Mouse (Mus musculus): Measurements from ENCODE around the gene Ctcf. TPM values are rescaled to one million over a fixed set of nuclear protein-coding genes. Genes with fewer than 3 reads are reported as not detected.

Gene Ctcf
- polyA plus RNA-seq, 1 experiment from 2014 or later, result 100 TPM

- Histone ChIP-seq H3K9me3 (replicated peaks; ENCODE audit: control insufficient read depth, low read length) (no peaks in the 10 kb centered on the region), H3K4me2 (ENCODE audit: low read length) (no peak overlapping the region), H3K27me3 (replicated peaks; ENCODE audit: control insufficient read depth, insufficient read depth, low read length) (no peaks in the 10 kb centered on the region), H3K9ac (ENCODE audit: low read length) (no peak overlapping the region), H3K36me3 (ENCODE audit: control insufficient read depth, insufficient read depth, low read length) (peaks cover 4% of the 10 kb centered on the region; the same call in 1 of the 2 replicates), H3K4me1 (ENCODE audit: control insufficient read depth, insufficient read depth, low read length) (peaks cover 7% of the 10 kb centered on the region; the same call in 1 of the 2 replicates), H3K4me3 (ENCODE audit: low read depth, low read length) (no peak overlapping the region), H3K27ac (ENCODE audit: low read depth, low read length) (no peak overlapping the region)
- DNase-seq (ENCODE audit: low spot score), result no peak
- 88% methylated on average over 14 of the region's 14 CpGs for WGBS
- ATAC-seq, result no peak
Measured at GRCm38 (mm10) chr8:105690978-105691377, 54.6 kb downstream of the Ctcf start.

GRCm38 (mm10) chr8:105692449-105693182, 56.2 kb downstream of the Ctcf start:
- Histone ChIP-seq H3K9ac (ENCODE audit: low read length) (no peak overlapping the region), H3K36me3 (ENCODE audit: control insufficient read depth, insufficient read depth, low read length) (peaks cover 20% of the 10 kb centered on the region), H3K27ac (ENCODE audit: low read depth, low read length) (no peak overlapping the region), H3K9me3 (replicated peaks; ENCODE audit: control insufficient read depth, low read length) (no peaks in the 10 kb centered on the region), H3K4me1 (ENCODE audit: control insufficient read depth, insufficient read depth, low read length) (peaks cover 7% of the 10 kb centered on the region; the same call in 1 of the 2 replicates), H3K4me2 (ENCODE audit: low read length) (no peak overlapping the region), H3K4me3 (ENCODE audit: low read depth, low read length) (no peak overlapping the region), H3K27me3 (replicated peaks; ENCODE audit: control insufficient read depth, insufficient read depth, low read length) (no peaks in the 10 kb centered on the region)
- ATAC-seq, result no peak
- DNase-seq (ENCODE audit: low spot score), result no peak
- 92% methylated on average over 11 of the region's 11 CpGs for WGBS

GRCm38 (mm10) chr8:105693648-105694047, 57.3 kb downstream of the Ctcf start:
- Histone ChIP-seq H3K4me2 (ENCODE audit: low read length) (peak overlapping the region; percentile 85), H3K9ac (ENCODE audit: low read length) (peak overlapping the region; percentile 77), H3K27me3 (replicated peaks; ENCODE audit: control insufficient read depth, insufficient read depth, low read length) (no peaks in the 10 kb centered on the region), H3K4me1 (ENCODE audit: control insufficient read depth, insufficient read depth, low read length) (peaks cover 7% of the 10 kb centered on the region; the same call in 1 of the 2 replicates), H3K27ac (ENCODE audit: low read depth, low read length) (peak overlapping the region; percentile 39; the same call in 1 of the 2 replicates), H3K4me3 (ENCODE audit: low read depth, low read length) (peak overlapping the region; percentile 58), H3K9me3 (replicated peaks; ENCODE audit: control insufficient read depth, low read length) (no peaks in the 10 kb centered on the region), H3K36me3 (ENCODE audit: control insufficient read depth, insufficient read depth, low read length) (peaks cover 30% of the 10 kb centered on the region)
- peak; percentile 74 for ATAC-seq
- 3% methylated on average over 26 of the region's 30 CpGs for WGBS
- DNase-seq (ENCODE audit: low spot score), result peak; percentile 77

GRCm38 (mm10) chr8:105694051-105694799, 57.9 kb downstream of the Ctcf start:
- peak overlapping the region; percentile 85 for H3K4me2 ChIP-seq (ENCODE audit: low read length)
- H3K36me3 ChIP-seq (ENCODE audit: control insufficient read depth, insufficient read depth, low read length), result peaks cover 34% of the 10 kb centered on the region
- 9% methylated on average over 35 of the region's 40 CpGs for WGBS
- peak; percentile 38 for ATAC-seq
- peak overlapping the region; percentile 39; the same call in 1 of the 2 replicates for H3K27ac ChIP-seq (ENCODE audit: low read depth, low read length)
- H3K9me3 ChIP-seq (replicated peaks; ENCODE audit: control insufficient read depth, low read length), result no peaks in the 10 kb centered on the region
- DNase-seq (ENCODE audit: low spot score), result peak; percentile 30
- peak overlapping the region; percentile 58 for H3K4me3 ChIP-seq (ENCODE audit: low read depth, low read length)
- no peaks in the 10 kb centered on the region for H3K27me3 ChIP-seq (replicated peaks; ENCODE audit: control insufficient read depth, insufficient read depth, low read length)
- H3K9ac ChIP-seq (ENCODE audit: low read length), result peak overlapping the region; percentile 77
- H3K4me1 ChIP-seq (ENCODE audit: control insufficient read depth, insufficient read depth, low read length), result peaks cover 7% of the 10 kb centered on the region; the same call in 1 of the 2 replicates

- peak overlapping the region; percentile 85 for H3K4me2 ChIP-seq (ENCODE audit: low read length)
- ATAC-seq, result no peak
- H3K4me3 ChIP-seq (ENCODE audit: low read depth, low read length), result peak overlapping the region; percentile 58
- H3K9ac ChIP-seq (ENCODE audit: low read length), result peak overlapping the region; percentile 77
- no peaks in the 10 kb centered on the region for H3K27me3 ChIP-seq (replicated peaks; ENCODE audit: control insufficient read depth, insufficient read depth, low read length)
- H3K9me3 ChIP-seq (replicated peaks; ENCODE audit: control insufficient read depth, low read length), result no peaks in the 10 kb centered on the region
- no peak overlapping the region for H3K27ac ChIP-seq (ENCODE audit: low read depth, low read length)
- WGBS, result 85% methylated on average over 30 of the region's 30 CpGs
- H3K36me3 ChIP-seq (ENCODE audit: control insufficient read depth, insufficient read depth, low read length), result peaks cover 37% of the 10 kb centered on the region
- peaks cover 13% of the 10 kb centered on the region for H3K4me1 ChIP-seq (ENCODE audit: control insufficient read depth, insufficient read depth, low read length)
- DNase-seq (ENCODE audit: low spot score), result no peak
Measured at GRCm38 (mm10) chr8:105695080-105695780, 58.9 kb downstream of the Ctcf start.

- no peak overlapping the region for H3K27ac ChIP-seq (ENCODE audit: low read depth, low read length)
- no peak overlapping the region for H3K4me3 ChIP-seq (ENCODE audit: low read depth, low read length)
- no peaks in the 10 kb centered on the region for H3K9me3 ChIP-seq (replicated peaks; ENCODE audit: control insufficient read depth, low read length)
- no peak for ATAC-seq
- no peak overlapping the region for H3K4me2 ChIP-seq (ENCODE audit: low read length)
- DNase-seq (ENCODE audit: low spot score), result no peak
- peaks cover 37% of the 10 kb centered on the region for H3K36me3 ChIP-seq (ENCODE audit: control insufficient read depth, insufficient read depth, low read length)
- no peaks in the 10 kb centered on the region for H3K27me3 ChIP-seq (replicated peaks; ENCODE audit: control insufficient read depth, insufficient read depth, low read length)
- WGBS, result 87% methylated on average over 17 of the region's 17 CpGs
- H3K4me1 ChIP-seq (ENCODE audit: control insufficient read depth, insufficient read depth, low read length), result peaks cover 19% of the 10 kb centered on the region
- H3K9ac ChIP-seq (ENCODE audit: low read length), result no peak overlapping the region
Measured at GRCm38 (mm10) chr8:105697196-105697780, 60.9 kb downstream of the Ctcf start.

- Histone ChIP-seq H3K36me3 (ENCODE audit: control insufficient read depth, insufficient read depth, low read length) (peaks cover 50% of the 10 kb centered on the region), H3K4me2 (ENCODE audit: low read length) (no peak overlapping the region), H3K4me1 (ENCODE audit: control insufficient read depth, insufficient read depth, low read length) (peaks cover 19% of the 10 kb centered on the region), H3K9me3 (replicated peaks; ENCODE audit: control insufficient read depth, low read length) (no peaks in the 10 kb centered on the region), H3K27me3 (replicated peaks; ENCODE audit: control insufficient read depth, insufficient read depth, low read length) (no peaks in the 10 kb centered on the region), H3K4me3 (ENCODE audit: low read depth, low read length) (no peak overlapping the region), H3K9ac (ENCODE audit: low read length) (no peak overlapping the region), H3K27ac (ENCODE audit: low read depth, low read length) (no peak overlapping the region)
- ATAC-seq, result no peak
- WGBS, result 90% methylated on average over 5 of the region's 5 CpGs
- no peak for DNase-seq (ENCODE audit: low spot score)
Measured at GRCm38 (mm10) chr8:105698734-105699133, 62.4 kb downstream of the Ctcf start.

- no peak for DNase-seq (ENCODE audit: low spot score)
- 90% methylated on average over 11 of the region's 11 CpGs for WGBS
- Histone ChIP-seq H3K4me2 (ENCODE audit: low read length) (peak overlapping the region; percentile 97), H3K4me1 (ENCODE audit: control insufficient read depth, insufficient read depth, low read length) (peaks cover 13% of the 10 kb centered on the region), H3K9me3 (replicated peaks; ENCODE audit: control insufficient read depth, low read length) (no peaks in the 10 kb centered on the region), H3K36me3 (ENCODE audit: control insufficient read depth, insufficient read depth, low read length) (peaks cover 56% of the 10 kb centered on the region), H3K27ac (ENCODE audit: low read depth, low read length) (no peak overlapping the region), H3K4me3 (ENCODE audit: low read depth, low read length) (peak overlapping the region; percentile 65), H3K9ac (ENCODE audit: low read length) (peak overlapping the region; percentile 76), H3K27me3 (replicated peaks; ENCODE audit: control insufficient read depth, insufficient read depth, low read length) (no peaks in the 10 kb centered on the region)
- ATAC-seq, result no peak
Measured at GRCm38 (mm10) chr8:105699488-105700215, 63.3 kb downstream of the Ctcf start.

All from forebrain, embryonic 14.5 days (tissue).